Mouse (Mus musculus): ENCODE measurements around the gene Oprd1. TPM values are rescaled to one million over a fixed set of nuclear protein-coding genes. Genes with fewer than 3 reads are reported as not detected.

Oprd1 gene
- polyA plus RNA-seq, 1 experiment from 2014 or later = not detected

DNA sequence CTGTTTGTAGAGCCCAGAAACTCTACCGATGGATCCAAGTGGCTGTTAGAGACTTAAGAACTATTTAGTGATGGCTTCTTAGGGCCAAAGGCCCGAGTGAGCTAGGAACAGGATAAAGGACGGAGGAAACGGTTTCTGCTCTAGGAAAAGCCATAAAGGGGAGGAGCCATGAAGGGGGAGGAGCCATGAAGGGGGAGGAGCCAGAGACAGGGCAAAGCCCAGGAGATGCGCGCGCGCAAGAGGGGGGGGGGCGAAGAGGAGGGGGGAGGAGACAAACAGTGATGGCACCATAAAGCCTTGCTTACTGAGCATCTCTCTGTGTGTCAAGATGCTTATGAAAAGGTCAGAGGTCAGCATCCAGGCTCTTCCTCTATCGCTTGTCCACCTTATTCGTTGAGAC lies 13.6 kb downstream of the Oprd1 start:
- ATAC-seq (ENCODE audit: low FRiP score) = no peak
- Histone ChIP-seq H3K4me2 (replicated peaks; ENCODE audit: low read depth, low read length) (no peak overlapping the region), H3K27me3 (ENCODE audit: control insufficient read depth, insufficient read depth, low read length) (no peaks in the 10 kb centered on the region), H3K27ac (ENCODE audit: low read depth, low read length) (no peak overlapping the region), H3K36me3 (ENCODE audit: control insufficient read depth, insufficient read depth, low read length) (no peaks in the 10 kb centered on the region), H3K4me3 (ENCODE audit: low read depth, low read length) (no peak overlapping the region), H3K9me3 (ENCODE audit: control insufficient read depth, low read length) (no peaks in the 10 kb centered on the region), H3K4me1 (replicated peaks; ENCODE audit: control insufficient read depth, insufficient read depth, low read length) (no peaks in the 10 kb centered on the region), H3K9ac (ENCODE audit: low read depth, low read length) (no peak overlapping the region)
- DNase-seq (ENCODE audit: low spot score) = no peak
- 81% methylated on average over 10 of the region's 11 CpGs for WGBS

- WGBS = 79% methylated on average over 2 of the region's 2 CpGs
- ATAC-seq (ENCODE audit: low FRiP score) (no peak), DNase-seq (ENCODE audit: low spot score) (no peak)
- no peaks in the 10 kb centered on the region for H3K27me3 ChIP-seq (ENCODE audit: control insufficient read depth, insufficient read depth, low read length)
- no peak overlapping the region for H3K9ac ChIP-seq (ENCODE audit: low read depth, low read length)
- H3K4me1 ChIP-seq (replicated peaks; ENCODE audit: control insufficient read depth, insufficient read depth, low read length) = no peaks in the 10 kb centered on the region
- H3K4me3 ChIP-seq (ENCODE audit: low read depth, low read length) = no peak overlapping the region
- no peaks in the 10 kb centered on the region for H3K36me3 ChIP-seq (ENCODE audit: control insufficient read depth, insufficient read depth, low read length)
- no peak overlapping the region for H3K4me2 ChIP-seq (replicated peaks; ENCODE audit: low read depth, low read length)
- H3K27ac ChIP-seq (ENCODE audit: low read depth, low read length) = no peak overlapping the region
- H3K9me3 ChIP-seq (ENCODE audit: control insufficient read depth, low read length) = no peaks in the 10 kb centered on the region
Observed at GRCm38 (mm10) chr4:132130134-132130533, 14.2 kb downstream of the Oprd1 start.

- Histone ChIP-seq H3K4me1 (replicated peaks; ENCODE audit: control insufficient read depth, insufficient read depth, low read length) (no peaks in the 10 kb centered on the region), H3K27ac (ENCODE audit: low read depth, low read length) (0 out of 2 replicates have a peak overlapping the region, but pooled peaks have one; percentile 47), H3K9ac (ENCODE audit: low read depth, low read length) (no peak overlapping the region), H3K36me3 (ENCODE audit: control insufficient read depth, insufficient read depth, low read length) (no peaks in the 10 kb centered on the region), H3K9me3 (ENCODE audit: control insufficient read depth, low read length) (no peaks in the 10 kb centered on the region), H3K4me2 (replicated peaks; ENCODE audit: low read depth, low read length) (no peak overlapping the region), H3K27me3 (ENCODE audit: control insufficient read depth, insufficient read depth, low read length) (no peaks in the 10 kb centered on the region), H3K4me3 (ENCODE audit: low read depth, low read length) (no peak overlapping the region)
- ATAC-seq (ENCODE audit: low FRiP score) = no peak; the same call in 1 of the 2 replicates
- 21% methylated on average over 6 of the region's 6 CpGs for whole genome bisulfite sequencing
- peak; percentile 38 for DNase-seq (ENCODE audit: low spot score)
Observed at GRCm38 (mm10) chr4:132128997-132129636, 15.2 kb downstream of the Oprd1 start.

GRCm38 (mm10) chr4:132127091-132127490 lies 17.2 kb downstream of the Oprd1 start:
- no peak for ATAC-seq (ENCODE audit: low FRiP score)
- no peak overlapping the region for H3K27ac ChIP-seq (ENCODE audit: low read depth, low read length)
- no peak overlapping the region for H3K9ac ChIP-seq (ENCODE audit: low read depth, low read length)
- no peak overlapping the region for H3K4me2 ChIP-seq (replicated peaks; ENCODE audit: low read depth, low read length)
- DNase-seq (ENCODE audit: low spot score) = no peak
- no peaks in the 10 kb centered on the region for H3K27me3 ChIP-seq (ENCODE audit: control insufficient read depth, insufficient read depth, low read length)
- no peaks in the 10 kb centered on the region for H3K9me3 ChIP-seq (ENCODE audit: control insufficient read depth, low read length)
- H3K36me3 ChIP-seq (ENCODE audit: control insufficient read depth, insufficient read depth, low read length) = no peaks in the 10 kb centered on the region
- no peaks in the 10 kb centered on the region for H3K4me1 ChIP-seq (replicated peaks; ENCODE audit: control insufficient read depth, insufficient read depth, low read length)
- no peak overlapping the region for H3K4me3 ChIP-seq (ENCODE audit: low read depth, low read length)
- WGBS = 89% methylated on average over 8 of the region's 8 CpGs

- Histone ChIP-seq H3K36me3 (ENCODE audit: control insufficient read depth, insufficient read depth, low read length) (no peaks in the 10 kb centered on the region), H3K4me2 (replicated peaks; ENCODE audit: low read depth, low read length) (no peak overlapping the region), H3K9ac (ENCODE audit: low read depth, low read length) (no peak overlapping the region), H3K27me3 (ENCODE audit: control insufficient read depth, insufficient read depth, low read length) (no peaks in the 10 kb centered on the region), H3K27ac (ENCODE audit: low read depth, low read length) (no peak overlapping the region), H3K4me1 (replicated peaks; ENCODE audit: control insufficient read depth, insufficient read depth, low read length) (no peaks in the 10 kb centered on the region), H3K4me3 (ENCODE audit: low read depth, low read length) (no peak overlapping the region), H3K9me3 (ENCODE audit: control insufficient read depth, low read length) (no peaks in the 10 kb centered on the region)
- DNase-seq (ENCODE audit: low spot score) (no peak), ATAC-seq (ENCODE audit: low FRiP score) (no peak)
- WGBS = 95% methylated on average over 1 of the region's 1 CpGs
Observed at GRCm38 (mm10) chr4:132123166-132123565, 21.1 kb downstream of the Oprd1 start.

DNA sequence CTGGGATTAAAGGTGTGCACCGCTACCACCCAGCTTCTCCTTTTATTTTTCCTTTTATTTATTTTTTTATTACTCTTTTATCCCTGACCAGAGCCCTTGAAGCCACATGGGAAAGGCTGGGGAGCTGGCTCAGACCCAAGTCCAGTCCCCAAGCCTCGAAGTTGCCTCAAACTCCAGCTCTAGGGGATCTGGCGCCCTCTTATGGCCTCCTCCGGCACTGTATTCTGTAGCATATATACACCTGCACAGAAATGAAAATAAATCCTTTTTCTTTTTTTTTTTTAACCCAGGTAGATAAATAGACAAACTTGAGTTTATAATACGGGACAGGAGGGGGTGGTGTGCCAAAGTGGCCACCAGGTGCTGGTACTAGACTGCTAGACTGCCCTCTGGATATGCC lies 22.6 kb downstream of the Oprd1 start:
- no peak overlapping the region for H3K4me2 ChIP-seq (replicated peaks; ENCODE audit: low read depth, low read length)
- DNase-seq (ENCODE audit: low spot score) (no peak), ATAC-seq (ENCODE audit: low FRiP score) (no peak)
- no peaks in the 10 kb centered on the region for H3K4me1 ChIP-seq (replicated peaks; ENCODE audit: control insufficient read depth, insufficient read depth, low read length)
- H3K9ac ChIP-seq (ENCODE audit: low read depth, low read length) = no peak overlapping the region
- H3K27ac ChIP-seq (ENCODE audit: low read depth, low read length) = no peak overlapping the region
- H3K36me3 ChIP-seq (ENCODE audit: control insufficient read depth, insufficient read depth, low read length) = no peaks in the 10 kb centered on the region
- WGBS = 82% methylated on average over 5 of the region's 5 CpGs
- H3K4me3 ChIP-seq (ENCODE audit: low read depth, low read length) = no peak overlapping the region
- no peaks in the 10 kb centered on the region for H3K9me3 ChIP-seq (ENCODE audit: control insufficient read depth, low read length)
- H3K27me3 ChIP-seq (ENCODE audit: control insufficient read depth, insufficient read depth, low read length) = no peaks in the 10 kb centered on the region

- DNase-seq (ENCODE audit: low spot score) (no peak), ATAC-seq (ENCODE audit: low FRiP score) (no peak)
- 67% methylated on average over 9 of the region's 9 CpGs for WGBS
- H3K9me3 ChIP-seq (ENCODE audit: control insufficient read depth, low read length) = no peaks in the 10 kb centered on the region
- H3K4me1 ChIP-seq (replicated peaks; ENCODE audit: control insufficient read depth, insufficient read depth, low read length) = no peaks in the 10 kb centered on the region
- H3K36me3 ChIP-seq (ENCODE audit: control insufficient read depth, insufficient read depth, low read length) = no peaks in the 10 kb centered on the region
- no peak overlapping the region for H3K4me3 ChIP-seq (ENCODE audit: low read depth, low read length)
- no peaks in the 10 kb centered on the region for H3K27me3 ChIP-seq (ENCODE audit: control insufficient read depth, insufficient read depth, low read length)
- H3K27ac ChIP-seq (ENCODE audit: low read depth, low read length) = no peak overlapping the region
- no peak overlapping the region for H3K4me2 ChIP-seq (replicated peaks; ENCODE audit: low read depth, low read length)
- H3K9ac ChIP-seq (ENCODE audit: low read depth, low read length) = no peak overlapping the region
Observed at GRCm38 (mm10) chr4:132119566-132119965, 24.7 kb downstream of the Oprd1 start.

DNA sequence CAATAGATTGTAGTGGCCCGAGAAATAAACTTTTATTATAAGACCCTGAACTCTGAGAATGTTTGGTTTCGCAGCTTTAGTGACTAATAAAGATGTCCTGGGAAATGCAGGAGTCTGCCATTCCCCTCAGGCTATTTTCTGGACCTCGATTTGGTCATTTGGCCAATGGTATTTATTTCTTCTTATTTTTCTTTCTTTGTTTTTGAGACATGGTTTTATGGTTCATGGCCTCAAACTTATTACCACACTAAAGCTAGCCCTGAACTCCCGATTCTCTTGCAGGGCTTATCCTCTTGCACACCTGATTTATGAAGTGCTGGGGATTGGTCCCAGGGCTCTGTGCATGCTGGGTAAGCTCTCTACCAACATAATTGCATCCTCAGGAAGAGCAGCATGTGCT lies 28.0 kb downstream of the Oprd1 start:
- Histone ChIP-seq H3K36me3 (ENCODE audit: control insufficient read depth, insufficient read depth, low read length) (no peaks in the 10 kb centered on the region), H3K4me3 (ENCODE audit: low read depth, low read length) (no peak overlapping the region), H3K27ac (ENCODE audit: low read depth, low read length) (no peak overlapping the region), H3K9me3 (ENCODE audit: control insufficient read depth, low read length) (no peaks in the 10 kb centered on the region), H3K4me2 (replicated peaks; ENCODE audit: low read depth, low read length) (no peak overlapping the region), H3K4me1 (replicated peaks; ENCODE audit: control insufficient read depth, insufficient read depth, low read length) (no peaks in the 10 kb centered on the region), H3K9ac (ENCODE audit: low read depth, low read length) (no peak overlapping the region), H3K27me3 (ENCODE audit: control insufficient read depth, insufficient read depth, low read length) (no peaks in the 10 kb centered on the region)
- WGBS = 91% methylated on average over 4 of the region's 4 CpGs
- ATAC-seq (ENCODE audit: low FRiP score) (no peak), DNase-seq (ENCODE audit: low spot score) (no peak)

- no peaks in the 10 kb centered on the region for H3K27me3 ChIP-seq (ENCODE audit: control insufficient read depth, insufficient read depth, low read length)
- no peaks in the 10 kb centered on the region for H3K36me3 ChIP-seq (ENCODE audit: control insufficient read depth, insufficient read depth, low read length)
- peak overlapping the region; percentile 24 for H3K4me3 ChIP-seq (ENCODE audit: low read depth, low read length)
- 39% methylated on average over 53 of the region's 53 CpGs for WGBS
- H3K9me3 ChIP-seq (ENCODE audit: control insufficient read depth, low read length) = no peaks in the 10 kb centered on the region
- no peak overlapping the region for H3K27ac ChIP-seq (ENCODE audit: low read depth, low read length)
- ATAC-seq (ENCODE audit: low FRiP score) = peak; percentile 47; the same call in 1 of the 2 replicates
- H3K4me1 ChIP-seq (replicated peaks; ENCODE audit: control insufficient read depth, insufficient read depth, low read length) = peaks cover 2% of the 10 kb centered on the region; the same call in 1 of the 2 replicates
- H3K9ac ChIP-seq (ENCODE audit: low read depth, low read length) = peak overlapping the region; percentile 44
- peak; percentile 46 for DNase-seq (ENCODE audit: low spot score)
- peak overlapping the region; percentile 43 for H3K4me2 ChIP-seq (replicated peaks; ENCODE audit: low read depth, low read length)
Observed at GRCm38 (mm10) chr4:132113411-132114095, 30.7 kb downstream of the Oprd1 start.
